Mouse (Mus musculus) CH12.LX (cell line): Measurements from ENCODE around the gene Capns1. TPM values are rescaled to one million over a fixed set of nuclear protein-coding genes. Genes with fewer than 3 reads are reported as not detected.
A peak's percentile ranks its signal among the peaks of the same experiment; 100 is the strongest.
"Not testable (repeated sequence)": the region's sequence is repeated elsewhere in the genome, so short reads cannot be mapped to it uniquely, and the experiment has no call there.

ENCODE experiments used
- DNase-seq: peaks from one replicate; pipeline ENCODE4 v3.0.0-alpha.2; 2013; ENCODE audit errors: extremely low read depth
- H3K27ac ChIP-seq: 2 replicates; pipeline ENCODE4 v1.5.1; 2012; ENCODE audit warnings: low read depth, mild to moderate bottlenecking, control low read depth, moderate library complexity; ENCODE audit not compliant: insufficient read depth
- H3K27me3 ChIP-seq: replicated peaks from 2 replicates; pipeline ENCODE3; 2012; ENCODE audit warnings: inconsistent platforms
- H3K36me3 ChIP-seq, 2 experiments: replicated peaks in 1 of 2; 2 replicates each; pipeline versions ENCODE3 to v1.6.1; 2012; ENCODE audit warnings: inconsistent platforms in 1 of 2, low read length in 1 of 2, mild to moderate bottlenecking in 1 of 2, mixed read lengths in 1 of 2, moderate library complexity in 1 of 2; ENCODE audit not compliant: control insufficient read depth in 1 of 2, insufficient read depth in 1 of 2
- H3K4me1 ChIP-seq, 2 experiments: 2 replicates each; pipeline ENCODE4 v1.6.1; 2012; ENCODE audit warnings: inconsistent platforms in 1 of 2, moderate library complexity in 1 of 2; ENCODE audit not compliant: insufficient read depth in 2 of 2, control insufficient read depth in 1 of 2
- H3K4me2 ChIP-seq: 2 replicates; pipeline ENCODE4 v1.6.1; 2012; ENCODE audit warnings: low read depth, mild to moderate bottlenecking, control low read depth; ENCODE audit not compliant: poor library complexity, insufficient read depth, severe bottlenecking
- H3K4me3 ChIP-seq, 3 experiments: fragments of 150-350 bp in 1 of 3; sonication (generic) in 1 of 3; replicated peaks in 1 of 3; 2 replicates each; pipeline versions ENCODE3 to v1.5.1; 2011 to 2012; ENCODE audit warnings: low read depth in 2 of 3, low read length in 2 of 3, mild to moderate bottlenecking in 2 of 3, moderate library complexity in 2 of 3, control low read depth in 1 of 3, improper control_type of control experiment in 1 of 3, inconsistent platforms in 1 of 3, mixed read lengths in 1 of 3; ENCODE audit not compliant: poor library complexity in 1 of 3
- H3K79me2 ChIP-seq: replicated peaks from 2 replicates; pipeline ENCODE4 v1.6.1; 2012; ENCODE audit warnings: mild to moderate bottlenecking, moderate library complexity; ENCODE audit not compliant: control insufficient read depth, poor library complexity, insufficient read depth, severe bottlenecking; ENCODE audit errors: extremely low read depth
- H3K9ac ChIP-seq: 2 replicates; pipeline ENCODE4 v1.6.1; 2012; ENCODE audit warnings: low read depth, mild to moderate bottlenecking, control low read depth, moderate library complexity; ENCODE audit not compliant: insufficient read depth
- H3K9me3 ChIP-seq: replicated peaks from 2 replicates; pipeline ENCODE3; 2012; ENCODE audit warnings: low read length, inconsistent platforms, mixed read lengths
- CHD1 ChIP-seq: IDR thresholded peaks from 2 replicates; pipeline ENCODE4 v1.6.1; 2012; ENCODE audit warnings: low read depth, low read length, improper control_type of control experiment, inconsistent platforms
- CTCF ChIP-seq, 2 experiments: IDR thresholded peaks in 1 of 2; conservative IDR thresholded peaks in 1 of 2; 2 replicates each; pipeline ENCODE4 v1.5.1; 2011 to 2012; ENCODE audit warnings: low read depth in 2 of 2, low read length in 2 of 2, improper control_type of control experiment in 1 of 2, inconsistent platforms in 1 of 2, mild to moderate bottlenecking in 1 of 2, moderate library complexity in 1 of 2
- E2F4 ChIP-seq: IDR thresholded peaks from 2 replicates; pipeline ENCODE4 v1.6.1; 2011; ENCODE audit warnings: low read depth, low read length, improper control_type of control experiment; ENCODE audit not compliant: insufficient replicate concordance
- HCFC1 ChIP-seq: IDR thresholded peaks from 2 replicates; pipeline ENCODE4 v1.6.1; 2012; ENCODE audit warnings: low read depth, mild to moderate bottlenecking, inconsistent platforms, low read length, improper control_type of control experiment
- IRF4 ChIP-seq: IDR thresholded peaks from 2 replicates; pipeline ENCODE4 v1.6.1; 2014; ENCODE audit warnings: low read depth, mild to moderate bottlenecking, inconsistent platforms, low read length, improper control_type of control experiment
- MYC ChIP-seq: IDR thresholded peaks from 2 replicates; pipeline ENCODE4 v1.6.1; 2011; ENCODE audit warnings: low read depth, mild to moderate bottlenecking, improper control_type of control experiment, low read length
- NELFE ChIP-seq: IDR thresholded peaks from 2 replicates; pipeline ENCODE4 v1.6.1; 2011; ENCODE audit warnings: low read depth, low read length, improper control_type of control experiment
- PAX5 ChIP-seq: IDR thresholded peaks from 2 replicates; pipeline ENCODE4 v1.6.1; 2012; ENCODE audit warnings: low read length, inconsistent platforms, mixed read lengths
- POLR2AphosphoS2 ChIP-seq: IDR thresholded peaks from 2 replicates; pipeline ENCODE4 v1.6.1; 2011; ENCODE audit warnings: low read depth, low read length, improper control_type of control experiment
- RAD21 ChIP-seq: IDR thresholded peaks from 2 replicates; pipeline ENCODE4 v1.6.1; 2011; ENCODE audit warnings: low read depth, mild to moderate bottlenecking, low read length, improper control_type of control experiment, moderate library complexity
- SMC3 ChIP-seq: IDR thresholded peaks from 2 replicates; pipeline ENCODE4 v1.6.1; 2011; ENCODE audit warnings: low read depth, low read length, improper control_type of control experiment
- TBP ChIP-seq: conservative IDR thresholded peaks from 2 replicates; pipeline ENCODE4 v1.6.1; 2011; ENCODE audit warnings: low read depth, low read length, improper control_type of control experiment
- TCF12 ChIP-seq: IDR thresholded peaks from 2 replicates; pipeline ENCODE4 v1.6.1; 2014; ENCODE audit warnings: low read depth, mild to moderate bottlenecking, inconsistent platforms, low read length, improper control_type of control experiment
- UBTF ChIP-seq: IDR thresholded peaks from 2 replicates; pipeline ENCODE4 v1.6.1; 2012; ENCODE audit warnings: low read depth, mild to moderate bottlenecking, inconsistent platforms, low read length, improper control_type of control experiment, moderate library complexity
- ZC3H11A ChIP-seq: IDR thresholded peaks from 2 replicates; pipeline ENCODE4 v1.6.1; 2012; ENCODE audit warnings: low read depth, mild to moderate bottlenecking, inconsistent platforms, low read length, improper control_type of control experiment
- ZNF384 ChIP-seq: IDR thresholded peaks from 2 replicates; pipeline ENCODE4 v1.6.1; 2012; ENCODE audit warnings: low read depth, low read length, improper control_type of control experiment, inconsistent platforms
- dilution Hi-C: fragments of 300-500 bp; cut with MboI; formaldehyde crosslinking; loops from 2 replicates; pipeline ENCODE4 v1.14.3; 2020; ENCODE audit warnings: low sequenced_read_pairs; ENCODE audit not compliant: extremely low pct_unique_long_range_greater_than_20kb, extremely low pct_ligation_motif_present
- in situ Hi-C: fragments of 300-500 bp; cut with MboI; formaldehyde crosslinking; loops from 3 replicates; pipeline ENCODE4 v1.14.3; 2019; ENCODE audit warnings: low sequenced_read_pairs, low pct_ligation_motif_present, low pct_unique_long_range_greater_than_20kb, mixed read lengths
- polyA plus RNA-seq: library from polyadenylated mRNA; unstranded; fragments of >175 nt; gene quantifications from 2 replicates; pipeline ENCODE4 v1.2.1, GENCODE M21; 2012; ENCODE audit warnings: low read depth; ENCODE audit not compliant: insufficient read length
- total RNA-seq, 2 experiments: library from RNA; depleted of rRNA; stranded (reverse); fragments of 300-350 nt in 1 of 2; fragments of >200 nt in 1 of 2; gene quantifications; 2 replicates each; pipeline ENCODE4 v1.2.3; 2012 to 2014

Capns1 gene
- total and polyA plus RNA-seq, 3 experiments, result 101 to 233 (median 219) TPM

- TF ChIP-seq MYC (no peak), PAX5 (no peak), IRF4 (peak; percentile 47; the same call in 1 of the 2 replicates), HCFC1 (no peak), CHD1 (no peak), POLR2AphosphoS2 (peak; percentile 71; the same call in 1 of the 2 replicates), SMC3 (no peak), TBP (no peak), NELFE (no peak), TCF12 (no peak)
Observed at GRCm38 (mm10) chr7:30183879-30184289, 14.7 kb downstream of the Capns1 start, which contains the start of gene Cox7a1 (continued).

GRCm38 (mm10) chr7:30183189-30183588 lies 15.4 kb downstream of the Capns1 start:
- TF ChIP-seq ZNF384, result peak; percentile 64; the same call in 1 of the 2 replicates
- Histone ChIP-seq H3K4me1 (peaks cover 0 to 15% of the 10 kb centered on the region in 2 experiments; a peak in 3 of 4 replicates), H3K36me3 (peaks cover 35 to 49% of the 10 kb centered on the region in 2 experiments)
- H3K27me3 ChIP-seq, H3K4me2 ChIP-seq, dilution Hi-C loops, H3K9ac ChIP-seq, H3K4me3 ChIP-seq, DNase-seq, H3K9me3 ChIP-seq, H3K27ac ChIP-seq, H3K79me2 ChIP-seq: not testable (repeated sequence)
- in situ Hi-C loops, result loop anchor here (5.0 kb wide), 1 partner anchor 34 kb away; no protein-coding TSS in a partner anchor

- H3K4me2 ChIP-seq, H3K4me3 ChIP-seq, dilution Hi-C loops, H3K9me3 ChIP-seq, H3K79me2 ChIP-seq, H3K9ac ChIP-seq, DNase-seq, H3K27ac ChIP-seq, H3K27me3 ChIP-seq: not testable (repeated sequence)
- peaks cover 0 to 15% of the 10 kb centered on the region in 2 experiments; a peak in 3 of 4 replicates for H3K4me1 ChIP-seq
- H3K36me3 ChIP-seq, result peaks cover 30 to 45% of the 10 kb centered on the region in 2 experiments
- in situ Hi-C loops, result loop anchor here (5.0 kb wide), 1 partner anchor 35 kb away; no protein-coding TSS in a partner anchor
Observed at GRCm38 (mm10) chr7:30181929-30182328, 16.7 kb downstream of the Capns1 start.

GRCm38 (mm10) chr7:30181308-30181707 lies 17.3 kb downstream of the Capns1 start:
- Histone ChIP-seq H3K9ac (no peak overlapping the region), H3K4me3 (no peak overlapping the region), H3K27ac (no peak overlapping the region), H3K27me3 (no peaks in the 10 kb centered on the region), H3K4me2 (no peak overlapping the region), H3K4me1 (peaks cover 0 to 15% of the 10 kb centered on the region in 2 experiments; a peak in 3 of 4 replicates), H3K9me3 (no peaks in the 10 kb centered on the region), H3K36me3 (peaks cover 29 to 45% of the 10 kb centered on the region in 2 experiments), H3K79me2 (no peaks in the 10 kb centered on the region)
- in situ Hi-C loops, result loop anchor here (5.0 kb wide), 1 partner anchor 36 kb away; no protein-coding TSS in a partner anchor
- DNase-seq, result peak; percentile 76
- dilution Hi-C loops, result no loop called here
- TF ChIP-seq CTCF (conservative IDR thresholded peaks at IDR 0.05 in 1 of 2, IDR thresholded peaks at IDR 0.05 in 1 of 2; ENCODE audit: low read depth in 2 of 2, low read length in 2 of 2) (peak; percentile 79 to 97), PAX5 (no peak), SMC3 (peak; percentile 91), RAD21 (peak; percentile 96), ZC3H11A (peak; percentile 62), IRF4 (0 out of 2 replicates have a peak, but pooled peaks have one; percentile 43), UBTF (no peak), MYC (peak; percentile 73; the same call in 1 of the 2 replicates), E2F4 (no peak), HCFC1 (0 out of 2 replicates have a peak, but pooled peaks have one; percentile 27)
